Mouse (Mus musculus): Measurements from ENCODE around the gene BC048403. TPM values are rescaled to one million over a fixed set of nuclear protein-coding genes. Genes with fewer than 3 reads are reported as not detected.
"Not testable (repeated sequence)": the region's sequence is repeated elsewhere in the genome, so short reads cannot be mapped to it uniquely, and the experiment has no call there.

Gene BC048403
- polyA plus RNA-seq, 1 experiment from 2014 or later, result 2.7 TPM

GRCm38 (mm10) chr10:121765174-121766057, 25.7 kb downstream of the BC048403 start:
- H3K4me3 ChIP-seq (ENCODE audit: low read depth, low read length), result no peak overlapping the region
- H3K27me3 ChIP-seq (ENCODE audit: control insufficient read depth, insufficient read depth, low read length), result no peaks in the 10 kb centered on the region
- H3K4me2 ChIP-seq (ENCODE audit: low read depth), result no peak overlapping the region
- WGBS, result 62% methylated on average over 10 of the region's 10 CpGs
- no peaks in the 10 kb centered on the region for H3K9me3 ChIP-seq (ENCODE audit: control insufficient read depth, low read length)
- H3K27ac ChIP-seq (ENCODE audit: low read depth, low read length), result no peak overlapping the region
- peak; percentile 59 for DNase-seq (ENCODE audit: low spot score)
- H3K9ac ChIP-seq (ENCODE audit: low read length), result no peak overlapping the region
- ATAC-seq (ENCODE audit: insufficient read depth, low FRiP score, low TSS enrichment), result peak; percentile 92
- no peaks in the 10 kb centered on the region for H3K4me1 ChIP-seq (ENCODE audit: control insufficient read depth, insufficient read depth, low read length)
- H3K36me3 ChIP-seq (ENCODE audit: control insufficient read depth, insufficient read depth, low read length), result no peaks in the 10 kb centered on the region

DNA sequence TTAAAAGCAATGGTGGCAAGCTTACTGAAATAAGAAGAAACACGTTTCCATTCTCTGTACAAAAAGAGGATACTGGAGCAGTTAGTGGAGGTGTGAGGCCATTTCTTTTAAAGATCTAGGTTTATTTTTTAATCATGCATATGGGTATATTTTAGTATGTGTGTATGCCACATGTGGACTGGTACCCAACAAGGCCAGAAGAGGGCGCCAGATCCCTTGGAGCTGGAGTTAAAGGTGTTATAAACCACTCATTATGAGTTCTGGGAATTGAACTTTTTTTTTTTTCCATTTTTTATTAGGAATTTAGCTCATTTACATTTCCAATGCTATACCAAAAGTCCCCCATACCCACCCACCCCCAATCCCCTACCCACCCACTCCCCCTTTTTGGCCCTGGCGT, 27.6 kb downstream of the BC048403 start:
- H3K4me2 ChIP-seq (ENCODE audit: low read depth); H3K36me3 ChIP-seq (ENCODE audit: control insufficient read depth, insufficient read depth, low read length); H3K9ac ChIP-seq (ENCODE audit: low read length); H3K4me1 ChIP-seq (ENCODE audit: control insufficient read depth, insufficient read depth, low read length); H3K27ac ChIP-seq (ENCODE audit: low read depth, low read length); H3K9me3 ChIP-seq (ENCODE audit: control insufficient read depth, low read length); DNase-seq (ENCODE audit: low spot score); H3K4me3 ChIP-seq (ENCODE audit: low read depth, low read length); ATAC-seq (ENCODE audit: insufficient read depth, low FRiP score, low TSS enrichment); H3K27me3 ChIP-seq (ENCODE audit: control insufficient read depth, insufficient read depth, low read length): not testable (repeated sequence)
- 76% methylated on average over 3 of the region's 3 CpGs for WGBS

DNA sequence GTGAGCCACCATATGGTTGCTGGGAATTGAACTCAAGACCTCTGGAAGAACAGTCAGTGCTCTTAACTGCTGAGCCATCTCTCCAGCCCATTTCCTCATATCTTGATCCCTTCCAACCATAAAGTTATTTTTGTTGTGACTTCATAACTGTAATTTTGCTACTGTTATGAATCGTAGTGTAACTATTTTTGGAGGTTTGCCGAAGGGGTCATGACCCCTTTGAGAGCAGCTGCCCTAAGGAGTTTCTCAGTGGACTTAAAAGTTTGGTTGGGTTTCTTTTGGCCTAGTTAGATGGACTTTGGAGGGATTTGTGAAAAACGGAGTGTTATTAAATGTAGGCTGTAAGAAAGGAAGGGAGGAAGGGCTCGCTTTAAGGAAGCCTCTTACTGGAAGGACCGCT, 30.0 kb downstream of the BC048403 start:
- no peaks in the 10 kb centered on the region for H3K4me1 ChIP-seq (ENCODE audit: control insufficient read depth, insufficient read depth, low read length)
- no peak overlapping the region for H3K27ac ChIP-seq (ENCODE audit: low read depth, low read length)
- H3K9me3 ChIP-seq (ENCODE audit: control insufficient read depth, low read length), result no peaks in the 10 kb centered on the region
- WGBS, result 92% methylated on average over 5 of the region's 5 CpGs
- no peak overlapping the region for H3K4me3 ChIP-seq (ENCODE audit: low read depth, low read length)
- H3K27me3 ChIP-seq (ENCODE audit: control insufficient read depth, insufficient read depth, low read length), result no peaks in the 10 kb centered on the region
- no peak overlapping the region for H3K4me2 ChIP-seq (ENCODE audit: low read depth)
- ATAC-seq (ENCODE audit: insufficient read depth, low FRiP score, low TSS enrichment) (no peak), DNase-seq (ENCODE audit: low spot score) (no peak)
- no peaks in the 10 kb centered on the region for H3K36me3 ChIP-seq (ENCODE audit: control insufficient read depth, insufficient read depth, low read length)
- no peak overlapping the region for H3K9ac ChIP-seq (ENCODE audit: low read length)

DNA sequence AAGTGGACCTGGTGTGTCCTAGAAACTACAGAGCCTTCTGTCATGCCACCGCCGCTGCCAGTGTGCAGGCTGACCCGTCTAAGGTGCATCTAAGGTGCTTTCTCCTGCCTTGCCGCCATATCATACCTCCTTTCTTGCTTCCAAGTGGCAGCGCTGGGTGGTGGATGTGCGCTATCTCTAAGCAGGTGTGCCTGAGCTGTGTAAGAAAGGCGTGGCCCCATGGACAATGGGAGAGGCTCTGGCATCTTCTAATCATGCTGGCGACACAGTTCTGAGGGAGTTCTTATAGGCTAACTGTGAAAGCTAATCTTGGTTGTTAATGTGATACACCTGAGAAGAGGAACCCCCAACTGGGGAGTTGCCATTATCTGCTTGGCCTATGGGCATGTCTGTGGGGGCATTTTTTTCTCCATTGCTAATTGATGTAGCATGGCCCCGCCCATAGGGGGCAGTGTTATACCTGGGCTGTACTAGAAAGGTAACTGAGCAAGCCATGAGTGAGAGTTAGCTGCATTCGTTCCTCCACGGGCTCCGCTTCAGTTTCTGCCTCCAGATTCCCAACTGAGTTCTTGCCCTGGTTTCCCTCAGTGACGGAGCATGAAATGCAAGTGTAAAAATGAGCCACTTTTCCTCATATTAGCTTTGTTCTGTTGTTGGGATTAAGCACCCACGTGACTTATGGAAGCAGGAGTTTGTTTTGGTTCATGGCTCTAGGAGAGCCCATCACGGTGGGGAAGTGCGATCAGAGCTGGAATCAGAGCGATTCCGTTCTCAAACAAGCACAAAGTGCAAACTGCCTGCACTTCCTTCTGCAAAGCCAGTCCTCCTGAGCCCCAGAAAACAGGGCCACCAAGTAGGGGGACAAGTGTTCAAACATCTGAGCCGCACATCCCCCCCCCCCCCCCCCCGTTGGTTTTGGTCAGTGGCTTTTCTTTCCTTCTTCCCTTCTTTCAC, 31.2 kb downstream of the BC048403 start:
- no peak overlapping the region for H3K27ac ChIP-seq (ENCODE audit: low read depth, low read length)
- H3K4me1 ChIP-seq (ENCODE audit: control insufficient read depth, insufficient read depth, low read length), result no peaks in the 10 kb centered on the region
- no peaks in the 10 kb centered on the region for H3K9me3 ChIP-seq (ENCODE audit: control insufficient read depth, low read length)
- DNase-seq (ENCODE audit: low spot score), result no peak
- WGBS, result 58% methylated on average over 20 of the region's 20 CpGs
- no peak overlapping the region for H3K4me3 ChIP-seq (ENCODE audit: low read depth, low read length)
- no peak overlapping the region for H3K9ac ChIP-seq (ENCODE audit: low read length)
- ATAC-seq (ENCODE audit: insufficient read depth, low FRiP score, low TSS enrichment), result peak; percentile 53; the same call in 1 of the 2 replicates
- no peaks in the 10 kb centered on the region for H3K27me3 ChIP-seq (ENCODE audit: control insufficient read depth, insufficient read depth, low read length)
- no peaks in the 10 kb centered on the region for H3K36me3 ChIP-seq (ENCODE audit: control insufficient read depth, insufficient read depth, low read length)
- H3K4me2 ChIP-seq (ENCODE audit: low read depth), result no peak overlapping the region

DNA sequence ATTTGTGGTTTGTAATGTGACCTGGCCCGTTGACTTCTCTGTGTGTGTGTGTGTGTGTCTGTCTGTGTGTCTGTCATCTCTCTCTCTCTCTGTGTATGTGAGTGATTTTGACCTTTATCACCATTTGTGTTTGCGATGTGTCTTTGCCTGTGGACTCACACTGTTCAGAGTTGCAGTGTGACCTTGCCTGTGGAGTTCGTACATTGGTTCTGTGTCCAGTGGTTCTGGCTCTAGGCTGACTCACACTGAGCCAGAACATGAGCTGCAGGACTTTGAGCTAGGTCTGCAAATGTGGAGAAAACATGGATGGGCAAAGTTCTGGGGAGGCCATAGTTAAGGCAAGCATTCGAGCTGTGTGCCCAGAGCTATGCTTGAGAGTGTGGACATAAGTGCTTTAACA, 34.1 kb downstream of the BC048403 start:
- Histone ChIP-seq H3K9me3 (ENCODE audit: control insufficient read depth, low read length) (no peaks in the 10 kb centered on the region), H3K27ac (ENCODE audit: low read depth, low read length) (no peak overlapping the region), H3K4me3 (ENCODE audit: low read depth, low read length) (no peak overlapping the region), H3K9ac (ENCODE audit: low read length) (no peak overlapping the region), H3K36me3 (ENCODE audit: control insufficient read depth, insufficient read depth, low read length) (no peaks in the 10 kb centered on the region), H3K4me1 (ENCODE audit: control insufficient read depth, insufficient read depth, low read length) (no peaks in the 10 kb centered on the region), H3K27me3 (ENCODE audit: control insufficient read depth, insufficient read depth, low read length) (no peaks in the 10 kb centered on the region), H3K4me2 (ENCODE audit: low read depth) (no peak overlapping the region)
- no peak for ATAC-seq (ENCODE audit: insufficient read depth, low FRiP score, low TSS enrichment)
- 80% methylated on average over 4 of the region's 4 CpGs for WGBS
- DNase-seq (ENCODE audit: low spot score), result no peak

- 73% methylated on average over 3 of the region's 3 CpGs for WGBS
- ATAC-seq (ENCODE audit: insufficient read depth, low FRiP score, low TSS enrichment), result no peak
- no peak overlapping the region for H3K4me3 ChIP-seq (ENCODE audit: low read depth, low read length)
Observed at GRCm38 (mm10) chr10:121775990-121776389, 36.3 kb downstream of the BC048403 start.

GRCm38 (mm10) chr10:121781159-121781558, 41.4 kb downstream of the BC048403 start:
- 51% methylated on average over 14 of the region's 14 CpGs for WGBS
- Histone ChIP-seq H3K27me3 (ENCODE audit: control insufficient read depth, insufficient read depth, low read length) (no peaks in the 10 kb centered on the region), H3K9ac (ENCODE audit: low read length) (no peak overlapping the region), H3K4me3 (ENCODE audit: low read depth, low read length) (no peak overlapping the region), H3K9me3 (ENCODE audit: control insufficient read depth, low read length) (no peaks in the 10 kb centered on the region), H3K4me1 (ENCODE audit: control insufficient read depth, insufficient read depth, low read length) (no peaks in the 10 kb centered on the region), H3K4me2 (ENCODE audit: low read depth) (no peak overlapping the region), H3K36me3 (ENCODE audit: control insufficient read depth, insufficient read depth, low read length) (peaks cover 10% of the 10 kb centered on the region), H3K27ac (ENCODE audit: low read depth, low read length) (no peak overlapping the region)
- no peak for DNase-seq (ENCODE audit: low spot score)
- no peak for ATAC-seq (ENCODE audit: insufficient read depth, low FRiP score, low TSS enrichment)

More at GRCm38 (mm10) chr10:121775990-121776389, 36.3 kb downstream of the BC048403 start:
- no peaks in the 10 kb centered on the region for H3K27me3 ChIP-seq (ENCODE audit: control insufficient read depth, insufficient read depth, low read length)
- no peak overlapping the region for H3K4me2 ChIP-seq (ENCODE audit: low read depth)
- no peaks in the 10 kb centered on the region for H3K36me3 ChIP-seq (ENCODE audit: control insufficient read depth, insufficient read depth, low read length)
- no peak for DNase-seq (ENCODE audit: low spot score)
- no peak overlapping the region for H3K9ac ChIP-seq (ENCODE audit: low read length)
- H3K4me1 ChIP-seq (ENCODE audit: control insufficient read depth, insufficient read depth, low read length), result no peaks in the 10 kb centered on the region
- no peaks in the 10 kb centered on the region for H3K9me3 ChIP-seq (ENCODE audit: control insufficient read depth, low read length)
- no peak overlapping the region for H3K27ac ChIP-seq (ENCODE audit: low read depth, low read length)

DNA sequence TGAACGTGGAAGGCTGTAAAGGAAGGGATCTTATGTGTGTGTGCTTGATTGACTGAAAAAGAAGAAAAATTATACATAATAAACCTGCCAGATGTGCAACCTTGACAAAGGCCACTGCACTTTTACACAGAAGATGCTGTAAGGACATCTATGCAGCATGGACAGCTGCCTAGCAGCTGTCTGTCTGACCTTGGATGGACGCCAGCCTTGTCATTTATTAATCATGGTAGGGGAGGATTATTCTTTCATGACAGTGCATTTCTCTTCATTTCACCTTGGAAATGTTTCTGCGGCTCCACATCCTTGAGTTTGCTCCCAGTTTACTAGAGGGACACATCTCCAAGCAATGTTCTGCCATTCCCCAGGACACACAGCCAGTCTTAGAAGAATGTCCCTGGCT, 48.8 kb downstream of the BC048403 start:
- no peak overlapping the region for H3K4me2 ChIP-seq (ENCODE audit: low read depth)
- H3K27me3 ChIP-seq (ENCODE audit: control insufficient read depth, insufficient read depth, low read length), result no peaks in the 10 kb centered on the region
- H3K4me1 ChIP-seq (ENCODE audit: control insufficient read depth, insufficient read depth, low read length), result peaks cover 7% of the 10 kb centered on the region; the same call in 1 of the 2 replicates
- DNase-seq (ENCODE audit: low spot score) (no peak), ATAC-seq (ENCODE audit: insufficient read depth, low FRiP score, low TSS enrichment) (no peak)
- no peak overlapping the region for H3K27ac ChIP-seq (ENCODE audit: low read depth, low read length)
- H3K4me3 ChIP-seq (ENCODE audit: low read depth, low read length), result no peak overlapping the region
- H3K9me3 ChIP-seq (ENCODE audit: control insufficient read depth, low read length), result no peaks in the 10 kb centered on the region
- H3K36me3 ChIP-seq (ENCODE audit: control insufficient read depth, insufficient read depth, low read length), result peaks cover 10% of the 10 kb centered on the region
- H3K9ac ChIP-seq (ENCODE audit: low read length), result no peak overlapping the region
- WGBS, result 86% methylated on average over 3 of the region's 3 CpGs

Measured in neural tube, embryonic 11.5 days (tissue).